Mouse (Mus musculus) spleen, adult 2 months (tissue): Measurements from ENCODE around the gene Fam19a2.

Source experiments
- CTCF ChIP-seq: fragments of 200-500 bp; IDR thresholded peaks from 2 replicates; pipeline ENCODE4 v1.5.1; 2011; ENCODE audit warnings: mild to moderate bottlenecking, inconsistent platforms; ENCODE audit not compliant: insufficient read depth, insufficient read length, insufficient replicate concordance; ENCODE audit errors: extremely low read depth
- POLR2A ChIP-seq: fragments of 200-500 bp; IDR thresholded peaks from 2 replicates; pipeline ENCODE4 v1.6.1; 2011; ENCODE audit warnings: low read depth, low read length, inconsistent platforms

- no peak for TF ChIP-seq POLR2A
- TF ChIP-seq CTCF, result no peak
Observed at GRCm38 (mm10) chr10:123526059-123526458, 262.3 kb downstream of the Fam19a2 start.
